Mouse (Mus musculus) olfactory bulb, adult 2 months (tissue): ENCODE measurements around the gene Bbx.

Experiments used
- CTCF ChIP-seq: fragments of 200-500 bp; IDR thresholded peaks from 2 replicates; pipeline ENCODE4 v1.5.1; 2012; ENCODE audit warnings: low read depth, mild to moderate bottlenecking, low read length, moderate library complexity; ENCODE audit not compliant: insufficient read depth
- POLR2A ChIP-seq: fragments of 200-500 bp; IDR thresholded peaks from 2 replicates; pipeline ENCODE4 v1.6.1; 2012; ENCODE audit warnings: mild to moderate bottlenecking, low read depth, low read length, moderate library complexity; ENCODE audit not compliant: insufficient read depth

DNA sequence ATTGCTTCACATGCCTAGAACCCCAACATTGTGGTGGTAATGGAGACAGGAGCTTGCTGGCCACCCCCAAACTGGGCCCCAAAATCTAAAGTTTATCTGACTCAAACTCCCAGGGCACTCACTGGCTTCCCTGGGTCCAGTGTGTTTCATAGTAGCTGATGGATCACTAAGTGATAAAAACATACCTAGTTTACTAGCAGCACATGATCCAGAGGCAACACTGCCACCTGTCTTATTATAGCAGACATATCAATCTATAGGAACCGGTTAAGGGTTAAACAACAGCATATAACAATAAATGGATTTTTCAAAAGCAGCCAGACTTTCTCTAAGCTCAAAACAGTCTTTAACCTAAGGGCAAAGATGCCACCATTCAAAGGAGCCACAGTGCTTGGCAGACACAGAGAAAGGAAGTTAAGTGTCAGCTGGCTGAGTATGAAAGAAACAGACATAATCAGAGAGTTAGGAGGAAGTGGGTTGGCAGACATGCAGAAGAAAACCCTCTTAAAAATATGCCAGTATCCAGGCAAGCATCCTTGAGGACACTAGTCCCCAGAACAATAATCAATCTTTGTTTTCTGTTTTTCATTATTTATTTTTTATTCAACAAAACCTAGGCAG, 116.7 kb downstream of the Bbx start:
- TF ChIP-seq POLR2A (no peak), CTCF (no peak)
